Mouse (Mus musculus) adrenal gland, adult 18-20 months (tissue): ENCODE results near the gene Oas1a. TPM values are rescaled to one million over a fixed set of nuclear protein-coding genes. Genes with fewer than 3 reads are reported as not detected.
"Not testable (repeated sequence)": the region's sequence is repeated elsewhere in the genome, so short reads cannot be mapped to it uniquely, and the experiment has no call there.

ENCODE experiments used
- DNase-seq, 2 experiments: peaks; one replicate each; pipeline ENCODE4 v3.0.0; 2021 to 2022; ENCODE audit warnings: low spot score in 2 of 2
- total RNA-seq, 2 experiments: library from RNA; stranded (reverse); gene quantifications; 1 replicate in 1 of 2; 2 replicates in 1 of 2; pipeline ENCODE4 v1.2.3; 2021

Oas1a gene
- total RNA-seq, 2 experiments from 2014 or later = 2.4 to 2.8 TPM

- not testable (repeated sequence) for DNase-seq
Observed at GRCm38 (mm10) chr5:120894692-120895091, 12.6 kb downstream of the Oas1a start.

GRCm38 (mm10) chr5:120893866-120894265, 13.5 kb downstream of the Oas1a start:
- DNase-seq = not testable (repeated sequence)

- DNase-seq = no peak
Observed at GRCm38 (mm10) chr5:120892243-120892660, 15.1 kb downstream of the Oas1a start.

GRCm38 (mm10) chr5:120891566-120892242, 15.6 kb downstream of the Oas1a start:
- not testable (repeated sequence) for DNase-seq

GRCm38 (mm10) chr5:120890991-120891390, 16.3 kb downstream of the Oas1a start:
- DNase-seq = no peak

GRCm38 (mm10) chr5:120890026-120890425, 17.3 kb downstream of the Oas1a start:
- no peak for DNase-seq

- not testable (repeated sequence) for DNase-seq
Observed at GRCm38 (mm10) chr5:120888294-120888815, 19.0 kb downstream of the Oas1a start.

- no peak for DNase-seq
Observed at GRCm38 (mm10) chr5:120887831-120888230, 19.5 kb downstream of the Oas1a start.

GRCm38 (mm10) chr5:120887413-120887812, 19.9 kb downstream of the Oas1a start, which contains the start of gene Oas1g:
Gene Oas1g, minus strand, starts transcription at chr5:120887613.
- not testable (repeated sequence) for DNase-seq

GRCm38 (mm10) chr5:120881681-120882080, 25.6 kb downstream of the Oas1a start:
- DNase-seq = not testable (repeated sequence)

- DNase-seq = not testable (repeated sequence)
Observed at GRCm38 (mm10) chr5:120878803-120879202, 28.5 kb downstream of the Oas1a start.

GRCm38 (mm10) chr5:120877407-120877806, 29.9 kb downstream of the Oas1a start:
- DNase-seq = not testable (repeated sequence)

GRCm38 (mm10) chr5:120876839-120877238, 30.5 kb downstream of the Oas1a start:
- not testable (repeated sequence) for DNase-seq

- no peak for DNase-seq
Observed at GRCm38 (mm10) chr5:120871469-120871868, 35.9 kb downstream of the Oas1a start.

GRCm38 (mm10) chr5:120870782-120871181, 36.5 kb downstream of the Oas1a start:
- no peak for DNase-seq

GRCm38 (mm10) chr5:120870081-120870480, 37.2 kb downstream of the Oas1a start:
- no peak for DNase-seq

- no peak for DNase-seq
Observed at GRCm38 (mm10) chr5:120869436-120870015, 37.8 kb downstream of the Oas1a start.

- DNase-seq = no peak
Observed at GRCm38 (mm10) chr5:120865336-120865860, 41.9 kb downstream of the Oas1a start.

- DNase-seq = no peak
Observed at GRCm38 (mm10) chr5:120861121-120861520, 46.2 kb downstream of the Oas1a start, which contains the start of gene Oas1h. Gene Oas1h, plus strand, starts transcription at chr5:120861421.

GRCm38 (mm10) chr5:120859241-120859640, 48.1 kb downstream of the Oas1a start:
- no peak for DNase-seq

- peak; percentile 21 to 46 for DNase-seq
Observed at GRCm38 (mm10) chr5:120849601-120850136, 57.7 kb downstream of the Oas1a start.

- DNase-seq = no peak
Observed at GRCm38 (mm10) chr5:120847067-120847466, 60.3 kb downstream of the Oas1a start, which contains the start of gene Oas1f. Gene Oas1f, plus strand, starts transcription at chr5:120847367.
